Mouse (Mus musculus) ovary, postnatal 10 days (tissue): ENCODE measurements at regions not wholly inside any gene's neighbourhood (a gene's known extent, or its start where the extent isn't known, plus 50 kb on each side); places are given as distances from the start of the nearest gene placed in this dataset.

Source experiments
- DNase-seq: peaks from one replicate; pipeline ENCODE4 v3.0.0; 2022; ENCODE audit warnings: low spot score

- no peak for DNase-seq
These were observed 370.5 kb upstream of the Slc7a11 start for GRCm38 (mm10) chr3:50813760-50814400.

GRCm38 (mm10) chr3:50815716-50816115, 372.3 kb upstream of the Slc7a11 start:
- DNase-seq = no peak

GRCm38 (mm10) chr3:50816479-50816878, 373.1 kb upstream of the Slc7a11 start:
- no peak for DNase-seq

- no peak for DNase-seq
These were observed 373.9 kb upstream of the Slc7a11 start for GRCm38 (mm10) chr3:50817361-50817760.

GRCm38 (mm10) chr3:50820776-50821175, 377.4 kb upstream of the Slc7a11 start:
- no peak for DNase-seq

GRCm38 (mm10) chr3:50825534-50826423, 382.4 kb upstream of the Slc7a11 start:
- DNase-seq = no peak

GRCm38 (mm10) chr3:50826424-50826819, 383.0 kb upstream of the Slc7a11 start:
- no peak for DNase-seq

GRCm38 (mm10) chr3:50829211-50829610, 385.8 kb upstream of the Slc7a11 start:
- no peak for DNase-seq

- DNase-seq = no peak
These were observed 387.0 kb upstream of the Slc7a11 start for GRCm38 (mm10) chr3:50830446-50830845.

- no peak for DNase-seq
These were observed 387.5 kb upstream of the Slc7a11 start for GRCm38 (mm10) chr3:50830926-50831325.

GRCm38 (mm10) chr3:50842216-50842615, 382.0 kb upstream of the Noct start:
- no peak for DNase-seq

- DNase-seq = no peak
These were observed 379.4 kb upstream of the Noct start for GRCm38 (mm10) chr3:50844835-50845301.

GRCm38 (mm10) chr3:50845311-50845710, 378.9 kb upstream of the Noct start:
- no peak for DNase-seq

- no peak for DNase-seq
These were observed 375.7 kb upstream of the Noct start for GRCm38 (mm10) chr3:50848528-50848927.

- DNase-seq = no peak
These were observed 373.1 kb upstream of the Noct start for GRCm38 (mm10) chr3:50851083-50851637.

- no peak for DNase-seq
These were observed 357.1 kb upstream of the Noct start for GRCm38 (mm10) chr3:50867105-50867504.

GRCm38 (mm10) chr3:50869211-50869610, 355.0 kb upstream of the Noct start:
- DNase-seq = no peak

GRCm38 (mm10) chr3:50879050-50879449, 345.2 kb upstream of the Noct start:
- DNase-seq = no peak

- no peak for DNase-seq
These were observed 344.7 kb upstream of the Noct start for GRCm38 (mm10) chr3:50879595-50879994.

GRCm38 (mm10) chr3:50881437-50882248, 342.6 kb upstream of the Noct start:
- DNase-seq = no peak

GRCm38 (mm10) chr3:50882249-50882733, 342.0 kb upstream of the Noct start:
- no peak for DNase-seq

GRCm38 (mm10) chr3:50886336-50886735, 337.9 kb upstream of the Noct start:
- DNase-seq = no peak
